Mouse (Mus musculus) thymus, adult 18-20 months (tissue): ENCODE data around the gene Lyrm1.
A peak's percentile ranks its signal among the peaks of the same experiment; 100 is the strongest.

Experiments
- DNase-seq, 2 experiments: peaks; one replicate each; pipeline ENCODE4 v3.0.0; 2022; ENCODE audit warnings: mixed read lengths in 2 of 2

Lyrm1 gene

GRCm38 (mm10) chr7:119892742-119893141 is 2.9 kb upstream of the Lyrm1 start:
- no peak for DNase-seq

GRCm38 (mm10) chr7:119894818-119895544 is 680 bp upstream of the Lyrm1 start:
- peak in 1 of 2 experiments; percentile 26 for DNase-seq

GRCm38 (mm10) chr7:119897521-119898109 is 2.0 kb downstream of the Lyrm1 start:
- DNase-seq, result no peak

- no peak for DNase-seq
Measured at GRCm38 (mm10) chr7:119898247-119898856, 2.7 kb downstream of the Lyrm1 start.

GRCm38 (mm10) chr7:119899386-119900057 is 3.9 kb downstream of the Lyrm1 start:
- DNase-seq, result no peak

- DNase-seq, result no peak
Measured at GRCm38 (mm10) chr7:119906523-119907215, 11.0 kb downstream of the Lyrm1 start.

GRCm38 (mm10) chr7:119911727-119912126 is 16.1 kb downstream of the Lyrm1 start:
- DNase-seq, result no peak

GRCm38 (mm10) chr7:119920457-119920856 is 24.8 kb downstream of the Lyrm1 start:
- no peak for DNase-seq

- DNase-seq, result no peak
Measured at GRCm38 (mm10) chr7:119921054-119921453, 25.4 kb downstream of the Lyrm1 start.

- DNase-seq, result no peak
Measured at GRCm38 (mm10) chr7:119928783-119929440, 33.3 kb downstream of the Lyrm1 start.

- DNase-seq, result no peak
Measured at GRCm38 (mm10) chr7:119936321-119936720, 40.7 kb downstream of the Lyrm1 start.

GRCm38 (mm10) chr7:119937036-119937435 is 41.4 kb downstream of the Lyrm1 start:
- DNase-seq, result no peak

- no peak for DNase-seq
Measured at GRCm38 (mm10) chr7:119941569-119941968, 45.9 kb downstream of the Lyrm1 start.

- DNase-seq, result no peak
Measured at GRCm38 (mm10) chr7:119954047-119954446, 58.4 kb downstream of the Lyrm1 start.

- no peak for DNase-seq
Measured at GRCm38 (mm10) chr7:119957421-119957820, 61.8 kb downstream of the Lyrm1 start.

GRCm38 (mm10) chr7:119959091-119959490 is 63.4 kb downstream of the Lyrm1 start:
- DNase-seq, result no peak

- DNase-seq, result no peak
Measured at GRCm38 (mm10) chr7:119959491-119959890, 63.8 kb downstream of the Lyrm1 start.

- DNase-seq, result no peak
Measured at GRCm38 (mm10) chr7:119960006-119960405, 64.3 kb downstream of the Lyrm1 start.

- DNase-seq, result no peak
Measured at GRCm38 (mm10) chr7:119960546-119960945, 64.9 kb downstream of the Lyrm1 start.

GRCm38 (mm10) chr7:119961107-119961506 is 65.4 kb downstream of the Lyrm1 start:
- DNase-seq, result no peak

- no peak for DNase-seq
Measured at GRCm38 (mm10) chr7:119965205-119965604, 69.5 kb downstream of the Lyrm1 start.

GRCm38 (mm10) chr7:119965651-119966395 is 70.2 kb downstream of the Lyrm1 start:
- DNase-seq, result no peak
